In the genomic region with DNA sequence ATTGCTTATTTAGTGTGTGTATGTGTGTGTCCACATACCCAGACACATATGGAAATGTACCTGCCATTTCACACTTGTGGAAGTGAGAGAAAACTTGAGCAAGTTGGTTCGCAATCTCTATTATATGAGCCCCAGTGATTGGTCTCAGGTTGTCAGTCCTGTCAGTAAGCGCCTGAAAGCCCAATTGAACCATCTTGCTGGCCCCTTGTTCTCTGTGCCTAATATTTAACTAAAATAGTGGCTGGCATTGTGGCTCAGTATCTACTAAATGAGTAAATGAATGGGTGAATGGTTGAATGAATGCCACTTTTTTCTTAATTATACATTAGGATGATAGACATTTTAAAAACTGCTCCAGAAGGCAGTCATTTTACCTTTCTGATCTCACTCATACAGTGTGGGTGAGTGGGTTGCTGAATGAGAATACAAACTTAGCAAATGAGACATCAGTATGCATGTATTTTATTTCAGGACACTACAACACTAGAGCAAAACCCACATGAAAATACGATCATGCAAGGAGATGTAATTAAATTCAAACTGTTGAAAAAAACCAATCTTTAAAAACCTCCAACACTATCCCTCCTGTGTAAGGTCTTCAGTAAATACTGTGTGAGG, we compare ENCODE assay signal across 14 mouse cellular contexts.
"Had no signal": no experiment of that assay in that cellular context is flagged by ENCODE, and none has a peak within 500 bp of the region (broad histone marks: within the 10 kb centered on the region; RNA-seq: fewer than 3 reads in every experiment).

No protein-coding gene starts in this region.

- H3K9me3 ChIP-seq: lung, embryonic 15.5 days; megakaryocyte, embryonic 14.5 days; neural tube, embryonic 12.5 days; stomach, embryonic 15.5 days had no signal

- DNase-seq: lung, adult 2 months; lung, postnatal 14 days; lung, postnatal 36 days; right cerebral cortex, postnatal 14 days; thymus, adult 2 months; thymus, postnatal 25 days; thymus, postnatal 4 days had no signal

- H3K36me3 ChIP-seq: lung, embryonic 15.5 days; neural tube, embryonic 12.5 days; stomach, embryonic 15.5 days had no signal

- H3K27ac ChIP-seq: lung, embryonic 15.5 days; macrophage; neural tube, embryonic 12.5 days; stomach, embryonic 15.5 days; stomach, postnatal 0 days had no signal

- H3K4me1 ChIP-seq: lung, embryonic 15.5 days; megakaryocyte, embryonic 14.5 days; neural tube, embryonic 12.5 days; stomach, embryonic 15.5 days had no signal

- H3K4me2 ChIP-seq: lung, embryonic 15.5 days; midbrain, embryonic 11.5 days; neural tube, embryonic 12.5 days; stomach, embryonic 15.5 days had no signal

- H3K27me3 ChIP-seq: lung, embryonic 15.5 days; megakaryocyte, embryonic 14.5 days; neural tube, embryonic 12.5 days; stomach, embryonic 15.5 days had no signal

- H3K4me3 ChIP-seq: lung, embryonic 15.5 days; megakaryocyte, embryonic 14.5 days; neural tube, embryonic 12.5 days; stomach, embryonic 15.5 days had no signal

- H3K9ac ChIP-seq: lung, embryonic 15.5 days; neural tube, embryonic 12.5 days; stomach, embryonic 15.5 days had no signal
